Mouse (Mus musculus) liver, embryonic 15.5 days (tissue): ENCODE results near the gene Spata7. TPM values are rescaled to one million over a fixed set of nuclear protein-coding genes. Genes with fewer than 3 reads are reported as not detected.
A peak's percentile ranks its signal among the peaks of the same experiment; 100 is the strongest.

Experiments
- ATAC-seq: fragments of 200-750 bp; cut with Nextera tagmentation; 2 replicates; pipeline ENCODE4 v1.8.0; 2017; ENCODE audit warnings: moderate number of reproducible peaks, mild to moderate bottlenecking, moderate library complexity; ENCODE audit not compliant: insufficient read depth
- H3K27ac ChIP-seq: fragments of 300-500 bp; sonication (generic); replicated peaks from 2 replicates; pipeline ENCODE4 v1.5.1; 2015; ENCODE audit warnings: mild to moderate bottlenecking, inconsistent platforms
- H3K27me3 ChIP-seq: fragments of 300-500 bp; sonication (generic); 2 replicates; pipeline ENCODE4 v1.6.1; 2015; ENCODE audit warnings: mild to moderate bottlenecking, inconsistent platforms
- H3K36me3 ChIP-seq: fragments of 300-500 bp; sonication (generic); replicated peaks from 2 replicates; pipeline ENCODE4 v1.6.1; 2015; ENCODE audit warnings: moderate library complexity, mild to moderate bottlenecking, inconsistent platforms
- H3K4me1 ChIP-seq: fragments of 300-500 bp; sonication (generic); replicated peaks from 2 replicates; pipeline ENCODE4 v1.6.1; 2015; ENCODE audit warnings: inconsistent platforms
- H3K4me2 ChIP-seq: fragments of 300-500 bp; sonication (generic); 2 replicates; pipeline ENCODE4 v1.6.1; 2015; ENCODE audit warnings: moderate library complexity, mild to moderate bottlenecking, inconsistent platforms
- H3K4me3 ChIP-seq: fragments of 300-500 bp; sonication (generic); replicated peaks from 2 replicates; pipeline ENCODE4 v1.5.1; 2015; ENCODE audit warnings: mild to moderate bottlenecking, inconsistent platforms
- H3K9ac ChIP-seq: fragments of 300-500 bp; sonication (generic); 2 replicates; pipeline ENCODE4 v1.6.1; 2015; ENCODE audit warnings: moderate library complexity, mild to moderate bottlenecking, inconsistent platforms
- H3K9me3 ChIP-seq: fragments of 300-500 bp; sonication (generic); replicated peaks from 2 replicates; pipeline ENCODE4 v1.6.1; 2016; ENCODE audit warnings: inconsistent platforms
- WGBS: fragments of 180-500 bp; shearing (Covaris S2); methylation state at CpG from one replicate; pipeline ENCODE4 v1.1.7; 2015; ENCODE audit warnings: mixed read lengths; ENCODE audit not compliant: insufficient replicate concordance; 5-methylcytosine and 5-hydroxymethylcytosine counted together
- polyA plus RNA-seq: library from polyadenylated mRNA; unstranded; fragments of >200 nt; fragmentation: Nextera tagmentation; extraction: Ambion mirVana; gene quantifications from 2 replicates; pipeline ENCODE4 v1.2.1, GENCODE M21; 2015

The Spata7 gene
- 1.6 and 1.8 TPM in 2 replicates for polyA plus RNA-seq

GRCm38 (mm10) chr12:98627392-98628259 lies at the start of gene Spata7:
Gene Spata7, plus strand, starts transcription at chr12:98628157.
- 2% methylated on average over 32 of the region's 32 CpGs for WGBS

GRCm38 (mm10) chr12:98585302-98585701 lies 42.7 kb upstream of the Spata7 start:
- no peak for ATAC-seq
- Histone ChIP-seq H3K9me3 (no peaks in the 10 kb centered on the region), H3K4me1 (no peaks in the 10 kb centered on the region), H3K27me3 (no peaks in the 10 kb centered on the region), H3K27ac (no peak overlapping the region), H3K4me3 (no peak overlapping the region), H3K9ac (no peak overlapping the region), H3K36me3 (no peaks in the 10 kb centered on the region), H3K4me2 (no peak overlapping the region)
- 26% methylated on average over 3 of the region's 3 CpGs for WGBS

More at GRCm38 (mm10) chr12:98627392-98628259, at the start of gene Spata7:
- H3K9ac ChIP-seq: peak within 1 kb of the TSS; percentile 49
- peak within 1 kb of the TSS; percentile 72 for H3K4me3 ChIP-seq
- H3K4me1 ChIP-seq: peaks cover 11% of the 10 kb centered on the region
- peak; percentile 91 for ATAC-seq
- H3K27me3 ChIP-seq: no peaks in the 10 kb centered on the region
- H3K4me2 ChIP-seq: peak within 1 kb of the TSS; percentile 81
- no peaks in the 10 kb centered on the region for H3K9me3 ChIP-seq
- no peaks in the 10 kb centered on the region for H3K36me3 ChIP-seq
- H3K27ac ChIP-seq: no peak within 1 kb of the TSS

GRCm38 (mm10) chr12:98588573-98588972 lies 39.4 kb upstream of the Spata7 start:
- 55% methylated on average over 6 of the region's 6 CpGs for WGBS
- no peak overlapping the region for H3K4me3 ChIP-seq
- no peaks in the 10 kb centered on the region for H3K36me3 ChIP-seq
- no peak overlapping the region for H3K4me2 ChIP-seq
- H3K27me3 ChIP-seq: no peaks in the 10 kb centered on the region
- H3K9me3 ChIP-seq: no peaks in the 10 kb centered on the region
- no peak overlapping the region for H3K9ac ChIP-seq
- no peak for ATAC-seq
- H3K4me1 ChIP-seq: no peaks in the 10 kb centered on the region
- no peak overlapping the region for H3K27ac ChIP-seq

GRCm38 (mm10) chr12:98591016-98591415 lies 36.9 kb upstream of the Spata7 start:
- no peak overlapping the region for H3K4me3 ChIP-seq
- no peak overlapping the region for H3K4me2 ChIP-seq
- no peaks in the 10 kb centered on the region for H3K9me3 ChIP-seq
- no peaks in the 10 kb centered on the region for H3K36me3 ChIP-seq
- no peak overlapping the region for H3K9ac ChIP-seq
- no peaks in the 10 kb centered on the region for H3K4me1 ChIP-seq
- WGBS: 52% methylated on average over 2 of the region's 2 CpGs
- ATAC-seq: no peak
- no peak overlapping the region for H3K27ac ChIP-seq
- H3K27me3 ChIP-seq: no peaks in the 10 kb centered on the region

GRCm38 (mm10) chr12:98600861-98601260 lies 27.1 kb upstream of the Spata7 start:
- Histone ChIP-seq H3K9me3 (no peaks in the 10 kb centered on the region), H3K36me3 (no peaks in the 10 kb centered on the region), H3K27ac (no peak overlapping the region), H3K4me3 (no peak overlapping the region), H3K4me2 (no peak overlapping the region), H3K4me1 (no peaks in the 10 kb centered on the region), H3K9ac (no peak overlapping the region), H3K27me3 (no peaks in the 10 kb centered on the region)
- WGBS: 60% methylated on average over 5 of the region's 5 CpGs
- ATAC-seq: no peak

GRCm38 (mm10) chr12:98602114-98602513 lies 25.8 kb upstream of the Spata7 start:
- Histone ChIP-seq H3K27ac (no peak overlapping the region), H3K27me3 (no peaks in the 10 kb centered on the region), H3K4me3 (no peak overlapping the region), H3K9me3 (no peaks in the 10 kb centered on the region), H3K4me2 (no peak overlapping the region), H3K4me1 (no peaks in the 10 kb centered on the region), H3K9ac (no peak overlapping the region), H3K36me3 (no peaks in the 10 kb centered on the region)
- whole genome bisulfite sequencing: 10% methylated on average over 6 of the region's 6 CpGs
- ATAC-seq: no peak

- H3K4me1 ChIP-seq: no peaks in the 10 kb centered on the region
- H3K27me3 ChIP-seq: no peaks in the 10 kb centered on the region
- H3K9me3 ChIP-seq: no peaks in the 10 kb centered on the region
- no peak overlapping the region for H3K9ac ChIP-seq
- WGBS: 71% methylated on average over 1 of the region's 1 CpGs
- ATAC-seq: no peak
- no peak overlapping the region for H3K4me3 ChIP-seq
- H3K4me2 ChIP-seq: no peak overlapping the region
- H3K36me3 ChIP-seq: no peaks in the 10 kb centered on the region
- no peak overlapping the region for H3K27ac ChIP-seq
Observed at GRCm38 (mm10) chr12:98605264-98605663, 22.7 kb upstream of the Spata7 start.

- H3K36me3 ChIP-seq: no peaks in the 10 kb centered on the region
- H3K4me2 ChIP-seq: no peak overlapping the region
- no peak overlapping the region for H3K9ac ChIP-seq
- H3K27me3 ChIP-seq: no peaks in the 10 kb centered on the region
- ATAC-seq: no peak
- WGBS: 42% methylated on average over 5 of the region's 5 CpGs
- no peak overlapping the region for H3K27ac ChIP-seq
- no peaks in the 10 kb centered on the region for H3K9me3 ChIP-seq
- no peak overlapping the region for H3K4me3 ChIP-seq
- no peaks in the 10 kb centered on the region for H3K4me1 ChIP-seq
Observed at GRCm38 (mm10) chr12:98606595-98607290, 21.2 kb upstream of the Spata7 start.

GRCm38 (mm10) chr12:98610341-98610740 lies 17.6 kb upstream of the Spata7 start:
- 44% methylated on average over 3 of the region's 3 CpGs for WGBS
- Histone ChIP-seq H3K4me1 (no peaks in the 10 kb centered on the region), H3K4me2 (no peak overlapping the region), H3K9me3 (no peaks in the 10 kb centered on the region), H3K9ac (no peak overlapping the region), H3K4me3 (no peak overlapping the region), H3K27me3 (no peaks in the 10 kb centered on the region), H3K36me3 (no peaks in the 10 kb centered on the region), H3K27ac (no peak overlapping the region)
- no peak for ATAC-seq

GRCm38 (mm10) chr12:98614910-98615508 lies 12.9 kb upstream of the Spata7 start:
- no peak overlapping the region for H3K4me3 ChIP-seq
- no peaks in the 10 kb centered on the region for H3K9me3 ChIP-seq
- no peak overlapping the region for H3K9ac ChIP-seq
- no peak overlapping the region for H3K4me2 ChIP-seq
- no peaks in the 10 kb centered on the region for H3K36me3 ChIP-seq
- ATAC-seq: no peak
- WGBS: 62% methylated on average over 3 of the region's 3 CpGs
- H3K4me1 ChIP-seq: no peaks in the 10 kb centered on the region
- H3K27me3 ChIP-seq: no peaks in the 10 kb centered on the region
- H3K27ac ChIP-seq: no peak overlapping the region

- Histone ChIP-seq H3K27ac (no peak overlapping the region), H3K4me2 (no peak overlapping the region), H3K4me1 (no peaks in the 10 kb centered on the region), H3K27me3 (no peaks in the 10 kb centered on the region), H3K9ac (no peak overlapping the region), H3K9me3 (no peaks in the 10 kb centered on the region), H3K36me3 (no peaks in the 10 kb centered on the region), H3K4me3 (no peak overlapping the region)
- WGBS: 42% methylated on average over 5 of the region's 5 CpGs
- no peak for ATAC-seq
Observed at GRCm38 (mm10) chr12:98615746-98616145, 12.2 kb upstream of the Spata7 start.
